Mouse (Mus musculus): Measurements from ENCODE around the gene Efl1.

The Efl1 gene

DNA sequence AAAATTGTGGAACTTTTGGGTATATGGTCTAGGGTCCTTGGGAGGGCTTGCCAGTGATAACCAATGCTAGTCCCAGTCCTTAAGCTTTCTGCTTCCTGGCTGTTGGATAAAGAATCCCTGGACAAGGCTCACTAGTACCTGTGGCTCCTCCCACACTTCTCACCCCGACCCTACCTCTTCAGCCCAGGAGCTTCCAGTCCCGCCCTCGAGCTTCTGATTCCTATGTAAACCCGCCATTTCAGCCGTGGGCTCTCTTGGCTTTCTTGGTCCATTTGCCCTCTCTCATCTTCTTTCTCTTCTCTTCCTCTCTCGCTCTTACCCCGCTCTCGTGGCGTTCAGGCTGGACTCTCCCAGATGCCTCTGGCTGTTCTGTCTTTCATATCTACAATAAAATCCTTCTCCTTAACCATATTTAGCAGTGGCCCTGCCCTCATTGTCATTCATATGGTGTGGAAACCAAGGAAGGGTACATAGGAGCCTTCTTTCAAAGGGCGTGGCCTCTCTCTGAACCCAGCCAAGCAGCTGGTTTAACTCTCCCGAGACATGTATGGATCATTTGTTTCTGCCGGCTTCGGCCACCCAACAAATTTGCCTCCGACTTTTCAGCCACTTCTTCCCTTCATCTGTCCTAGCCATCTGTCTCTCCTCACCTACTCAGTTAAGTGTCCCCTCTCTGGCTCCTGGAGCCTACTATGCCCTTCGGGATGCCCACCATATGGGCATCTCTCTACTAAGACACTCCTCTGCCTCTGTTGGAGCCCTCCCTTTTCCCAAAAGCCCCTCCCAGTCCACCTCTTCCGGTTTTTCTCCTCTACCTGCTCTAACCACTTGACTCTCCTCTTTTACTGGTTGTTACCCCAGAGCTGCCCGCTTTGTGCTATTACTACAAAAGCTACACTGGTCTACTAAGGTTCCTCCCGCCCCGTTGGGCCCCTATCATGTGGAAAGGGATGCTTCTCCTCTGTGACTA, 164.1 kb downstream of the Efl1 start:
- no peak for DNase-seq (ENCODE audit: low read depth, low spot score)

DNA sequence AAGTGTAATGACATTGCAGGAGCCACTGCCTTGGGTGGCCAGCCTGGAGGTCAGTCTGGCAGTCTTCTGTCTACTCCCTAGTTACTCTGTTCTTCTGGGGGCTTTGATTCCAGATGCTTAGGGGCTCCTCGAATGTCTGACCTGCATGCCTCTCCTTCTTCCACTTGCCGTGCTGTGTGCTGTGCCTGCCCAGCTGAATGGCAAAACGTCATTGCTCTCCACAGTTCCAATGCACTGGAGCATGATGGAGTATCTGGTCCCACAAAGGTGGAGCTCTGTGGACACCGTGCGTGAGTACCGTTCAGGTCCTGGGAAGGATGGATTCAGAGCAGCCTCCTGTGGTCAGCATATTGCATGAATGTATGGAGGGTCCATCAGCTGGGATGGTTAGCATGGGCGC, 171.1 kb downstream of the Efl1 start:
- no peak for DNase-seq (ENCODE audit: low read depth, low spot score)

DNA sequence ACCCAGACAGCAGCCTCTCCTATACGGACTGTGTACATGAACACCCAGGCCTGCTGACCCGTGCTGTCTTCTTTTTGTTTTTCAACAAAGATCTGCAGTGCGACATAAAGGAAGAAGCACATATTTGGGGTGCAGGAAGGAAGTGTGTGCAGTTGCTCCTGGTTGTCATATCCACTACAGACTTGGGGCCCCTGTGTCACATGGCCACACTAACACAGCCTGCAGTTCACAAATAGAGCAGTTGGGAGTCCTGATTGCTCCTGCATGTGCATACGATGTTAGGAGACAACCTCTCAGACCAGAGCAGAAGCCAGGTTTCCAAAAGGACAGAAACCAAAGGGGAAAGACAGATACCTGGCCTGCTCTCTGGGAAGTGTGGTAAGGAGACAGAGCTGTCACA, 172.2 kb downstream of the Efl1 start:
- DNase-seq (ENCODE audit: low read depth, low spot score), result no peak

DNA sequence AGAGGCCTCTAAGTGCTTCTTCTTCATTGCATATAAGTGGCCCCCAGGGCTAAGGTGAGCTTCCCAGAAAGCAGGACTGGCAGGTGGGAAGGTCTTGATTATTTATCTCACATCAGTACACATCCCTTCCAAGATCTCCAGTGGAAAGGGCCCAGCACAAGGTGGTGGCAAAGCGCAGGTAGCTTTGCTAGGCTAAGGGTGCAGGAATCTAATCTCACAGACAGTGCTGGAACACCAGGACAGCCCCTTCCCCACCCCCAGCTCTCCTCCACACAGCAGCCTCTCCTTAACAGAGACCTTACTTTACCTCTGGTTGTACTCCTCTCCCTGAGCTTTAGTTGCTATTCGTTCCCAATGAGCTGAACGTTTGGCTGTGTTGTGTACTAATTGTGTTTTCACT, 173.1 kb downstream of the Efl1 start:
- DNase-seq (ENCODE audit: low read depth, low spot score), result no peak

DNA sequence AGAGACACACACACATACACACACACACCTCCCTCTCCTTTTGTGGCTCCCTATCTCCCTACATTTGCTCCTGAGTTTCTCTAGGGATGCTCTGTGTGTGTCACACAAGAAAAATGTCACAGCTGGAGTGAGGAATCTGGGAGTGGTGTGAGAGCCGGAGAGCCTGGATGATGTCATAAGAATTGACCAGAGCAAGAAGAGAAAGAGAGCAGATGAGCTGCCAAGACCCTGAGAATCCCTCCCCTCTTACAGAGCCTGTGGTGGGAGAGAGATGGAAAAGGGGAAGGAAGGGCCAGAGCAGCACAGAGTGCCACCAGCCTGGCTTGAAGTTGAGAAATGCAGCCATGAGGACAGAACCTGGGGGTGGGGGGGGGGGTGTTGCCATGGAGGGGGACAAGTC, 174.1 kb downstream of the Efl1 start:
- DNase-seq (ENCODE audit: low read depth, low spot score), result no peak
